Mouse (Mus musculus) right cerebral cortex, postnatal 4 days (tissue): ENCODE data around the gene Nck2.
A peak's percentile ranks its signal among the peaks of the same experiment; 100 is the strongest.

ENCODE experiments used
- DNase-seq: peaks from one replicate; pipeline ENCODE4 v3.0.0-alpha.2; 2022

The Nck2 gene

GRCm38 (mm10) chr1:43444531-43444930 is at the start of gene Nck2:
Gene Nck2 (plus strand): TSS chr1:43444579.
- no peak for DNase-seq

GRCm38 (mm10) chr1:43395040-43395439 is 49.3 kb upstream of the Nck2 start:
- DNase-seq = no peak

GRCm38 (mm10) chr1:43395799-43396198 is 48.6 kb upstream of the Nck2 start:
- DNase-seq = no peak

- no peak for DNase-seq
Observed at GRCm38 (mm10) chr1:43396522-43396921, 47.9 kb upstream of the Nck2 start.

GRCm38 (mm10) chr1:43397096-43397495 is 47.3 kb upstream of the Nck2 start:
- DNase-seq = no peak

GRCm38 (mm10) chr1:43398738-43399601 is 45.4 kb upstream of the Nck2 start:
- no peak for DNase-seq

GRCm38 (mm10) chr1:43399602-43400216 is 44.7 kb upstream of the Nck2 start:
- no peak for DNase-seq

GRCm38 (mm10) chr1:43400655-43401054 is 43.7 kb upstream of the Nck2 start:
- DNase-seq = no peak

- no peak for DNase-seq
Observed at GRCm38 (mm10) chr1:43403341-43403740, 41.0 kb upstream of the Nck2 start.

- DNase-seq = no peak
Observed at GRCm38 (mm10) chr1:43404693-43405678, 39.4 kb upstream of the Nck2 start.

- no peak for DNase-seq
Observed at GRCm38 (mm10) chr1:43409019-43409418, 35.4 kb upstream of the Nck2 start.

GRCm38 (mm10) chr1:43412825-43413224 is 31.6 kb upstream of the Nck2 start:
- DNase-seq = no peak

GRCm38 (mm10) chr1:43413298-43413697 is 31.1 kb upstream of the Nck2 start:
- DNase-seq = no peak

GRCm38 (mm10) chr1:43413749-43414148 is 30.6 kb upstream of the Nck2 start:
- DNase-seq = no peak

- DNase-seq = no peak
Observed at GRCm38 (mm10) chr1:43414228-43414627, 30.2 kb upstream of the Nck2 start.

GRCm38 (mm10) chr1:43414971-43415370 is 29.4 kb upstream of the Nck2 start:
- DNase-seq = no peak

GRCm38 (mm10) chr1:43422969-43423748 is 21.2 kb upstream of the Nck2 start:
- no peak for DNase-seq

GRCm38 (mm10) chr1:43426526-43426925 is 17.9 kb upstream of the Nck2 start:
- DNase-seq = peak; percentile 8

GRCm38 (mm10) chr1:43426993-43427535 is 17.3 kb upstream of the Nck2 start:
- DNase-seq = no peak

GRCm38 (mm10) chr1:43429924-43430876 is 14.2 kb upstream of the Nck2 start:
- DNase-seq = no peak

GRCm38 (mm10) chr1:43433853-43434252 is 10.5 kb upstream of the Nck2 start:
- no peak for DNase-seq
